Mouse (Mus musculus) liver, embryonic 14.5 days (tissue): ENCODE data around the gene Dio1. TPM values are rescaled to one million over a fixed set of nuclear protein-coding genes. Genes with fewer than 3 reads are reported as not detected.
A peak's percentile ranks its signal among the peaks of the same experiment; 100 is the strongest.

Experiments used
- ATAC-seq: fragments of 200-750 bp; cut with Nextera tagmentation; 2 replicates; pipeline ENCODE4 v1.8.0; 2017; ENCODE audit warnings: moderate number of reproducible peaks, mild to moderate bottlenecking, moderate library complexity; ENCODE audit not compliant: insufficient read depth
- DNase-seq, 3 experiments: peaks; one replicate each; pipeline ENCODE4 v3.0.0-alpha.2; 2012 to 2013; ENCODE audit warnings: low read depth in 3 of 3, low spot score in 3 of 3
- H3K27ac ChIP-seq: fragments of 300-500 bp; sonication (generic); 2 replicates; pipeline ENCODE4 v1.5.1; 2014; ENCODE audit warnings: moderate library complexity, mild to moderate bottlenecking, control low read depth, inconsistent platforms
- H3K27me3 ChIP-seq: fragments of 300-500 bp; sonication (generic); 2 replicates; pipeline ENCODE4 v1.6.1; 2014; ENCODE audit warnings: mild to moderate bottlenecking, low read length, moderate library complexity; ENCODE audit not compliant: control insufficient read depth, insufficient read depth
- H3K36me3 ChIP-seq: fragments of 300-500 bp; sonication (generic); replicated peaks from 2 replicates; pipeline ENCODE4 v1.6.1; 2014; ENCODE audit warnings: low read depth; ENCODE audit not compliant: control insufficient read depth, insufficient read depth
- H3K4me1 ChIP-seq, 2 experiments: fragments of 200-500 bp in 1 of 2; fragments of 300-500 bp in 1 of 2; sonication (generic) in 1 of 2; replicated peaks; 2 replicates each; pipeline ENCODE4 v1.6.1; 2012 to 2014; ENCODE audit warnings: antibody characterized with exemption in 1 of 2, inconsistent platforms in 1 of 2, low read length in 1 of 2; ENCODE audit not compliant: control insufficient read depth in 2 of 2, insufficient read depth in 2 of 2
- H3K4me2 ChIP-seq: fragments of 300-500 bp; sonication (generic); 2 replicates; pipeline ENCODE4 v1.6.1; 2014; ENCODE audit warnings: low read depth, mild to moderate bottlenecking, control low read depth, moderate library complexity
- H3K4me3 ChIP-seq, 2 experiments: fragments of 200-500 bp in 1 of 2; fragments of 300-500 bp in 1 of 2; sonication (generic) in 1 of 2; 2 replicates each; pipeline ENCODE4 v1.5.1; 2012 to 2014; ENCODE audit warnings: low read depth in 2 of 2, low read length in 2 of 2, mild to moderate bottlenecking in 2 of 2, control low read depth in 1 of 2, inconsistent platforms in 1 of 2, moderate library complexity in 1 of 2; ENCODE audit not compliant: insufficient read depth in 1 of 2
- H3K9ac ChIP-seq: fragments of 300-500 bp; sonication (generic); replicated peaks from 2 replicates; pipeline ENCODE4 v1.6.1; 2014; ENCODE audit warnings: mild to moderate bottlenecking, control low read depth, moderate library complexity
- H3K9me3 ChIP-seq: fragments of 300-500 bp; sonication (generic); 2 replicates; pipeline ENCODE4 v1.6.1; 2016; ENCODE audit warnings: low read length, mixed read lengths; ENCODE audit not compliant: control insufficient read depth
- CTCF ChIP-seq: IDR thresholded peaks from 2 replicates; pipeline ENCODE4 v1.5.1; 2016; ENCODE audit warnings: antibody characterized with exemption, low read depth, control low read depth
- EP300 ChIP-seq: IDR thresholded peaks from 2 replicates; pipeline ENCODE4 v1.6.1; 2016; ENCODE audit warnings: antibody characterized with exemption, low read depth
- WGBS: fragments of 180-500 bp; shearing (Covaris S2); extraction: QIAGEN DNeasy Blood & Tissue Kit; methylation state at CpG from one replicate; pipeline ENCODE4 v1.1.7; 2014; ENCODE audit not compliant: insufficient replicate concordance; 5-methylcytosine and 5-hydroxymethylcytosine counted together
- polyA plus RNA-seq, 2 experiments: library from polyadenylated mRNA; depleted of rRNA in 1 of 2; stranded (reverse) in 1 of 2; unstranded in 1 of 2; fragments of >200 nt; fragmentation: Nextera tagmentation in 1 of 2; extraction: Ambion mirVana in 1 of 2; gene quantifications; 2 replicates each; pipeline versions ENCODE4 v1.2.1 to v1.2.3; 2012 to 2014

The Dio1 gene
- polyA plus RNA-seq, 2 experiments = not detected

DNA sequence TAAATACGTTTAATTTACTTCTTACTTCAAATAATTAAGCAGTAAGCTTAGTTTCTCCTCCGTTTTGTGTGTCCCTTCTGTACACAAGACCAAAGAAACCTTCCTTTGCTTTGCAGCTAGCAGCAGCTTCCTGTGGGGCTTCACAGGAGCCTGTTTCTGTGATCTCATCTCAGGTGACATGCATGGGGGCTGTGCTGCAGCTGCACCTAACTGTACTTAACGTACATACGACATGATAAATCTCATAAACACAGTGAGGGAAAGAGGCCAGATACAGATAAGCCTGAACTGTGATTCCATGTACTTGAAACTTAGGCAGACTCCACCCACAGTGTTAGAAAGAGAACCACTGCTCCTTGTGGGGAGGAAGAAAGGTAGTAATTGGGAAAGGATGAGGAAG, 47.0 kb downstream of the Dio1 start:
- Histone ChIP-seq H3K9ac (no peak overlapping the region), H3K9me3 (no peaks in the 10 kb centered on the region), H3K36me3 (no peaks in the 10 kb centered on the region), H3K27me3 (no peaks in the 10 kb centered on the region), H3K4me1 (0 out of 4 replicates have a peak, but pooled peaks cover 0 to 2% of the 10 kb centered on the region in 2 experiments), H3K27ac (no peak overlapping the region), H3K4me2 (no peak overlapping the region), H3K4me3 (no peak overlapping the region)
- no peak for DNase-seq
- TF ChIP-seq CTCF (no peak), EP300 (no peak)
- ATAC-seq = no peak
- WGBS = 27% methylated on average over 4 of the region's 4 CpGs

DNA sequence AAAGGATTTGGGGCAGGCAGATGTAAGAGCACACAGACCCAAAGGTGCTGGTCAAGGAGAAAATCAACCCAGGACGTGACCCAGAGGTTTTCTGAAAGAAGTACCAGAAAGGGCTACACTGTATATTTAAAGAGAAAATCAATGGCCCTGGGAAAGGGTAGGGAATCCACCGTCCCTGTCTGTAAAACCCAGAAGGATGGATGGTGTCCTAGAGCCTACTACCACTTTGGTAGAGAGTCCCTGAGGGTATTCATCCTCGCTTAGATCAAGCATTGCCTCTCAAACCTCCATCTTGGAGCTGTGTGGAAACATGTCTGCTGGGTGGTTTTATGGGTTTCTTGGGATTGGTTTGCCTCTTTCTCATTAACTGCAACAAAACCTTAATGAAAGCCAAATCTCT, 52.6 kb downstream of the Dio1 start:
- ATAC-seq (no peak), DNase-seq (no peak)
- no peaks in the 10 kb centered on the region for H3K9me3 ChIP-seq
- peak overlapping the region; percentile 62 for H3K9ac ChIP-seq
- H3K27me3 ChIP-seq = no peaks in the 10 kb centered on the region
- H3K27ac ChIP-seq = no peak overlapping the region
- peak overlapping the region; percentile 92 for H3K4me2 ChIP-seq
- peaks cover 2 to 16% of the 10 kb centered on the region in 2 experiments; a peak in 3 of 4 replicates for H3K4me1 ChIP-seq
- TF ChIP-seq CTCF (no peak), EP300 (no peak)
- WGBS = 55% methylated on average over 3 of the region's 3 CpGs
- peak overlapping the region; percentile 76 to 78 for H3K4me3 ChIP-seq
- no peaks in the 10 kb centered on the region for H3K36me3 ChIP-seq

DNA sequence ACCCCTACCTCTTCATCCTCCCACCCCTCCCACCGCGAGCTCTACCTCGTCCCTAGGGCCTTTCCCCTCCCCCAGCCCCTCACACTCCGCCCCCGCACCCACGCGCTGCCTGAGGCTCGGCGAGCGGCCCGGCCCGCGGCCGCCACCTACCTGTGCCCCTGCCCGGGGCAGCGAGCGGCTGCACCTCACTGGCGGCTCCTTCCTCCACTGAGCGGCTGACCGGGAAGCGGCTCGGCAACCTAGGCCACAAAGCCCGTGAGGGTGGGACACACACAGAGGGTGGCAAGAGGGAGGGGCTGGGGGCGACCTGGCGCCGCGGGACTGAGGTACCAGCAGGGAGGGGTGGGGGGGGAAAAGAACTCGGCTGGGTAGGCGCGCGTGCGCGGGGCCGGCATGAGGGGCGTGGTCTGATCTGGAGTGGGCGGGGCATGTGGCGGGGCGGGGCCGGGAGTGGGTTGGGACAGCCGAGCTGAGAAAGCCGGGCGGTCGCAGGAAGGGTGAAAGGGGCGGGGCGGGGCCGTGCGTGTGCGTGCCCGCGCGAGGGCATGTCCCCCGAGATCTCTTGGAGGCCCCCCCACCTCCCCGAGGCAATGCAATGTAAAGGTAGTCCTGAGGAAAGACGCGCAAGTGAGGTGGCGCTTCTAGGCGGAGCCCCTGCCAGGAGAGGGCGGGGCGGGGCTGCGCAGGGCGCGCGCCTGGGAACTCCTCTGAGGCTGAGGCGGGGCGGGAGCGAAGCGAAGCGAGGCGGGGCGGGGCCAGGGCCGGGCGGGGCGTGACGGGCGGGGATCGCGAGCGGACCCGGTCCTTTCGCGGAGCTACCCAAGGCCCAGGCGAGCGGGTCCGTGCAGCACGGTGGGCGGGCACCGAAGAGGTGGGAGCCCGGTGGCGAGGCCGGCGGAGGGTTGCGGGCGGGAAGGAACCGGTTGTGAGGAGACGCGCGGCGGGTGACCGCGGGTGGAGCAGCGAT, 53.6 kb downstream of the Dio1 start, which contains the start of the genes Lrrc42 and Hspb11:
Gene Lrrc42, minus strand, starts transcription at position 408 of the 967 bp plus-strand sequence.
Gene Hspb11, plus strand, starts transcription at position 469 of the 967 bp plus-strand sequence.
- DNase-seq = peak; percentile 83 to 84 (median 84)
- no peaks in the 10 kb centered on the region for H3K36me3 ChIP-seq
- H3K9me3 ChIP-seq = no peaks in the 10 kb centered on the region
- peak within 1 kb of the TSS; percentile 92 for H3K4me2 ChIP-seq
- under 1% methylated on average over 98 of the region's 101 CpGs for WGBS
- no peaks in the 10 kb centered on the region for H3K27me3 ChIP-seq
- ATAC-seq = peak; percentile 94
- peaks cover 2 to 20% of the 10 kb centered on the region in 2 experiments; a peak in 3 of 4 replicates for H3K4me1 ChIP-seq
- H3K9ac ChIP-seq = peak within 1 kb of the TSS; percentile 79
- H3K27ac ChIP-seq = no peak within 1 kb of the TSS; the same call in none of the 2 replicates
- H3K4me3 ChIP-seq = peak within 1 kb of the TSS; percentile 78 to 86
- TF ChIP-seq CTCF = peak; percentile 40
- no peak for TF ChIP-seq EP300

DNA sequence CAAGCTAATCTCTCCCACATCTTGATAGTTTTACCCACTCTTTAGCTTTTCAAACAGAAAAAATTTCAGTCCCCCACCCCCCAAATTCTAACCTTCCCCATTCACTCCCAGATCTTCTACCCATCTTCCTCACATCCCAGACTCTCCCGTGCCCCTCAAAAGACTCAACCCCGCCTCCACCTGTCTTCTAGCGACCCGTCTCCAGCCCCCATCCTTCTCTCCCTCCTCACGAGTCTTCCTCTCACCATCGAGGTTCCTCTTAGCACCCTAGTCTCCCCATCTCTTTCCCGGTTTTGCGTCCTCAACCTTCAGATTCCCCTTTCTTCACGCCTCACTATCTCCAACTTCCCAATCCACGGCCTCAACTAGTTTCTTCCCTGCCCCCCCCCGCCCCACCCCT, 54.4 kb downstream of the Dio1 start:
- Histone ChIP-seq H3K9ac (peak overlapping the region; percentile 79), H3K36me3 (no peaks in the 10 kb centered on the region), H3K4me3 (peak overlapping the region; percentile 78 to 86), H3K27ac (no peak overlapping the region), H3K27me3 (no peaks in the 10 kb centered on the region), H3K4me1 (peaks cover 2 to 20% of the 10 kb centered on the region in 2 experiments; a peak in 3 of 4 replicates), H3K4me2 (peak overlapping the region; percentile 92), H3K9me3 (no peaks in the 10 kb centered on the region)
- TF ChIP-seq CTCF (no peak), EP300 (no peak)
- DNase-seq (no peak), ATAC-seq (no peak)
- 1% methylated on average over 11 of the region's 11 CpGs for WGBS

DNA sequence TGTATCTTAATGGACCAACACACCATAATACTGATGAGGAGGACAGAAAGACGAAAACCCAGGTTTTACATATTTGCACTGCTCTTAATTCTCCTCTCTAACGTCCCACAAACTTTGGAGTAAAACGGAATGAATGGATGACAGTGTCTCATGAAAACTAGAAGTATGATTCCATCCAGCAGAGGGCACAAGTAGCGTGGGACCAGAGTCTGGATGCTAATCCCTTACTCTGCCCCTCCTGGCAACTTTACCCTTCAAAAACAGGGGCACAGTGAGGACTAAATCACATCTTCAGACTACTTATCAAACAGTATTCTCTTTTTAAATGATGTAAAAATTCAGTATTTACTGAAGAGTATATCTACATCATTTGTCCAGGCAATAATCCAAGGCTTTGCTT, 56.5 kb downstream of the Dio1 start:
- Histone ChIP-seq H3K36me3 (no peaks in the 10 kb centered on the region), H3K27me3 (no peaks in the 10 kb centered on the region), H3K9me3 (no peaks in the 10 kb centered on the region), H3K27ac (no peak overlapping the region), H3K4me3 (no peak overlapping the region), H3K4me2 (no peak overlapping the region), H3K4me1 (peaks cover 2 to 22% of the 10 kb centered on the region in 2 experiments; a peak in 3 of 4 replicates), H3K9ac (no peak overlapping the region)
- ATAC-seq (no peak), DNase-seq (peak in 2 of 3 experiments; percentile 20 to 37)
- TF ChIP-seq EP300 (no peak), CTCF (peak; percentile 68)
- 22% methylated on average over 4 of the region's 4 CpGs for WGBS
